Mouse (Mus musculus) kidney, embryonic 14.5 days (tissue): ENCODE results near the gene Anxa10. TPM values are rescaled to one million over a fixed set of nuclear protein-coding genes. Genes with fewer than 3 reads are reported as not detected.

Experiments used
- ATAC-seq: fragments of 200-750 bp; cut with Nextera tagmentation; 2 replicates; pipeline ENCODE4 v1.8.0; 2017; ENCODE audit warnings: moderate number of reproducible peaks, mild to moderate bottlenecking, moderate TSS enrichment, moderate library complexity; ENCODE audit not compliant: low FRiP score, low TSS enrichment
- H3K27ac ChIP-seq: fragments of 300-500 bp; sonication (generic); 2 replicates; pipeline ENCODE4 v1.5.1; 2014; ENCODE audit warnings: low read depth, mild to moderate bottlenecking, low read length, moderate library complexity, mixed read lengths
- H3K27me3 ChIP-seq: fragments of 300-500 bp; sonication (generic); 2 replicates; pipeline ENCODE4 v1.6.1; 2014; ENCODE audit warnings: mild to moderate bottlenecking, low read length; ENCODE audit not compliant: control insufficient read depth, insufficient read depth
- H3K36me3 ChIP-seq: fragments of 300-500 bp; sonication (generic); 2 replicates; pipeline ENCODE4 v1.6.1; 2014; ENCODE audit warnings: low read length, mixed read lengths; ENCODE audit not compliant: control insufficient read depth, insufficient read depth
- H3K4me1 ChIP-seq: fragments of 300-500 bp; sonication (generic); 2 replicates; pipeline ENCODE4 v1.6.1; 2014; ENCODE audit warnings: low read length, mixed read lengths; ENCODE audit not compliant: control insufficient read depth, insufficient read depth
- H3K4me2 ChIP-seq: fragments of 300-500 bp; sonication (generic); replicated peaks from 2 replicates; pipeline ENCODE4 v1.6.1; 2014; ENCODE audit warnings: low read depth, mild to moderate bottlenecking, low read length
- H3K4me3 ChIP-seq: fragments of 300-500 bp; sonication (generic); 2 replicates; pipeline ENCODE4 v1.5.1; 2014; ENCODE audit warnings: mild to moderate bottlenecking, low read length
- H3K9ac ChIP-seq: fragments of 300-500 bp; sonication (generic); 2 replicates; pipeline ENCODE4 v1.6.1; 2014; ENCODE audit warnings: low read depth, mild to moderate bottlenecking, low read length, moderate library complexity
- H3K9me3 ChIP-seq: fragments of 300-500 bp; sonication (generic); 2 replicates; pipeline ENCODE4 v1.6.1; 2016; ENCODE audit warnings: low read length; ENCODE audit not compliant: control insufficient read depth
- WGBS: fragments of 180-500 bp; shearing (Covaris S2); extraction: QIAGEN DNeasy Blood & Tissue Kit; methylation state at CpG from one replicate; pipeline ENCODE4 v1.1.7; 2014; 5-methylcytosine and 5-hydroxymethylcytosine counted together
- polyA plus RNA-seq: library from polyadenylated mRNA; unstranded; fragments of >200 nt; fragmentation: Nextera tagmentation; extraction: Ambion mirVana; gene quantifications from 2 replicates; pipeline ENCODE4 v1.2.1, GENCODE M21; 2014

Anxa10 gene
- 0.41 TPM in 1 of 2 replicates, not detected in the other for polyA plus RNA-seq

DNA sequence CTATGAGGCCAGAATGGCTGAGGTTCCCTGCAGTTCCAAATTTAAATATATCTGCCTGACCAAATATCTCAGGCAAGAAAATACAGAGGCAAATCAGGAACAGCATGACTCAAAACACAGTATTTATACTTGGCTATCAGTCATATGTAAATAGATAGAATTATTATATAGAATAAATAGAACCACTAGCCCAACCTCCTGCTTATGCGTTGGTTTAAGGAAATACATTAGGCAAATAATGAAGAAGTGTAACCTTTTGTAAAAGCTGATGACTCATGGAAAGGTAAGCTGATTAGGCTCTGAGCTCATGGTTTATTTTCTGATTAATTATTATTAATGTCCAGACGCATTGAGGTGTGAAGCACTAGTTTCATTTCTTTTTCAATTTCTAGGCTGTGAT is at the start of gene Anxa10:
Gene Anxa10, minus strand, starts transcription at position 53 of the 400 bp plus-strand sequence.
- Histone ChIP-seq H3K9ac (no peak within 1 kb of the TSS), H3K36me3 (no peaks in the 10 kb centered on the region), H3K27me3 (no peaks in the 10 kb centered on the region), H3K4me2 (no peak within 1 kb of the TSS), H3K27ac (no peak within 1 kb of the TSS), H3K9me3 (no peaks in the 10 kb centered on the region), H3K4me3 (no peak within 1 kb of the TSS), H3K4me1 (no peaks in the 10 kb centered on the region)
- WGBS: 90% methylated on average over 2 of the region's 2 CpGs
- no peak for ATAC-seq

DNA sequence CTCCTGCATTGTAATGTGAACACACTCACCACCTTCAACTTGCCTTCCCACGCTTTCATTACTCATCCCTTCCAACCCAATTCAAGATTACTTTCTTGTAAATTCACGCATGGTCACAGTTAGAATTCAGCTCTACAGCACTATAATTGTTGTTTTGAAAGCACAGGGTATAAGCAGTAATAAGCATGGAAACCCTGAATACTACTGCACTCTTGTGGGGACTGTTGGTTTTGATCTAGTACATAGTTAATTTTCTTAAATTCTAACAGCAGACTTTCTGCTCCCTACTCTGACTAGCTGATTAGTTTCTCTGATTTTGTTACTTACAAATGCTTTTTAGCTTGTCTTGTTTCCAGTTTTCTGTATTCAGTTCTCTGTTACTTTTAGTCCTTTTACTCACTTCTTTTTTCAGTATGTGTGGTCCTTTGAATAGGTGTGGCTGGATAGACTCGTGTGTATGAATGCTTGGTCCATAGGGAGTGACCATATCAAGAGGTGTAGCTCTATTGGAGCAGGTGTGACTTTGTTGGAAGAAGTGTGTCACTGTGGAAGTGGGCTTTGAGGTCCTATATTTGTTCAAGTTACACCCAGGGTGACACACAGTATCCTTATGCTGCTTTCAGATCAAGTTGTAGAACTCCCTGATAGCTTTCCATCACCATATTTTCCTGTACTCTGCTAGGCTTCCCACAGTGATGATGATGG is 9.9 kb upstream of the Anxa10 start:
- no peaks in the 10 kb centered on the region for H3K4me1 ChIP-seq
- H3K27ac ChIP-seq: no peak overlapping the region
- H3K9me3 ChIP-seq: no peaks in the 10 kb centered on the region
- no peak overlapping the region for H3K4me3 ChIP-seq
- no peak overlapping the region for H3K4me2 ChIP-seq
- H3K27me3 ChIP-seq: no peaks in the 10 kb centered on the region
- WGBS: 85% methylated on average over 3 of the region's 3 CpGs
- no peaks in the 10 kb centered on the region for H3K36me3 ChIP-seq
- no peak for ATAC-seq
- no peak overlapping the region for H3K9ac ChIP-seq

DNA sequence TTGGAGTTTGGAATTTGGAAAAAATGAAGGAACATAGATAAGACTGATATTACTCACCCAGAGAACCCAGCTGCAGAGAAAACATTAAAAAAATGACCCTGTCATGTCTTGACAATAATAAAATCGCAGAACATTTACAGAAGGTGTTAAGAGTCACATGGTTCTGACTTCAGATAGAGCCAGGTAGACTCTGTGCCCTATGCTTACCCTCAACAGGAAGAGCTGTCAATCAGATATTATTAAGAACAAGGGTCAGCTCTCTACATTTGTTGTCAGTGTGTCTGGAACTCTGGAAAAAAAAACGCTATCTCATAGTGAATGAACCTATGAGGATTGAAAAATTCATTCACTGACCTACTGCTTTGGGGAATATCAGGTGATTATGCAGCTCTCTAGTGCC is 25.7 kb downstream of the Anxa10 start:
- no peak for ATAC-seq
- Histone ChIP-seq H3K9ac (no peak overlapping the region), H3K9me3 (no peaks in the 10 kb centered on the region), H3K27me3 (no peaks in the 10 kb centered on the region), H3K4me2 (no peak overlapping the region), H3K4me1 (no peaks in the 10 kb centered on the region), H3K4me3 (no peak overlapping the region), H3K36me3 (no peaks in the 10 kb centered on the region), H3K27ac (no peak overlapping the region)
- 92% methylated on average over 2 of the region's 2 CpGs for WGBS

DNA sequence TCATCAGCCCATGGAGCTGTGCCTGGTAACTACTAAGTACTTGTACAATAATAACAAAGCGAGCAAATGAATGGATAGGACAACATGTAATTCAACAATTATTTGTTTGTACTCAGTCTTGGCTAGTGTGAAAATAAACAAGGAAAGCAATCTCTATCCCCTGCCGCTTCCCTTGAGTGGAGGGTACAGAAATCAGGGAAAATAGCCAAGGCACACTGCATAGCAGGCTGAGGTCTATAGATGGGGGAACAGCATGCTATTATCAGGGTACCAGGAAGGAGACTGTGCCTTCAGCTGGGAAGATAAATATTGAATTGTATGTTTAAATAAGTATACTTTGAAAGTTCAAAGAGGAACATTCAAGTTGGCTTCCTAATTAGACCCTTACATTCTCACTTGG is 41.1 kb downstream of the Anxa10 start:
- Histone ChIP-seq H3K9me3 (no peaks in the 10 kb centered on the region), H3K4me2 (no peak overlapping the region), H3K27ac (no peak overlapping the region), H3K9ac (no peak overlapping the region), H3K36me3 (no peaks in the 10 kb centered on the region), H3K4me3 (no peak overlapping the region), H3K4me1 (no peaks in the 10 kb centered on the region), H3K27me3 (no peaks in the 10 kb centered on the region)
- ATAC-seq: no peak
- WGBS: 89% methylated on average over 2 of the region's 2 CpGs

DNA sequence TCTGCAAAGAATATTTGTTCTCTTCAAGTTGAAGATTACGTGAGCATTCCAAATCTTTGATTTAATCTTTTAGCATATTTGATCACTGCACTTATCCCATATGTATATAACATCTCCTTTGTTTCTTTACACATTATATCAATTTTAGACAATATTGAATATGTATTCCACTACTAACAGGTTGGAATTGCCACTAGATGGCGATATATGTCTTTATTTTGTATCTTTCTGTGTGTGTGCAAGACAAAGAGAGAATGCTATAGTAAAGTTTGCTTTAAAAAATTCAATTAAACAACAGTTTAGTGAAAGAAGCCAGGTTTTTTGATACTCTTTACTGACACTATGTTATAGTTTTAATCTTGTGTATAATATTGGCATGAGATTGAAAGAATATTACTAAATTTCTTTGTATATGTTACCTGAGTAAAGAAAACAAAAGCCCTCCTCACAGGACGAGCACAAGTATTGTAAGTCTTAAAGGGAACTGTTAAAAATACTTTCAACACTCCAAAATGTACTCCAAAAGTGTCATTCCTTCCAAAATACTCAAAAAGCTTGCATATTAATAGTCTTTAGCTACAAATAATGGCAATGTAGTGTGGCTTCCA is 42.7 kb downstream of the Anxa10 start:
- ATAC-seq: no peak
- Histone ChIP-seq H3K9ac (no peak overlapping the region), H3K27ac (no peak overlapping the region), H3K4me3 (no peak overlapping the region), H3K36me3 (no peaks in the 10 kb centered on the region), H3K4me1 (no peaks in the 10 kb centered on the region), H3K4me2 (no peak overlapping the region), H3K9me3 (no peaks in the 10 kb centered on the region), H3K27me3 (no peaks in the 10 kb centered on the region)
- 51% methylated on average over 3 of the region's 3 CpGs for WGBS

DNA sequence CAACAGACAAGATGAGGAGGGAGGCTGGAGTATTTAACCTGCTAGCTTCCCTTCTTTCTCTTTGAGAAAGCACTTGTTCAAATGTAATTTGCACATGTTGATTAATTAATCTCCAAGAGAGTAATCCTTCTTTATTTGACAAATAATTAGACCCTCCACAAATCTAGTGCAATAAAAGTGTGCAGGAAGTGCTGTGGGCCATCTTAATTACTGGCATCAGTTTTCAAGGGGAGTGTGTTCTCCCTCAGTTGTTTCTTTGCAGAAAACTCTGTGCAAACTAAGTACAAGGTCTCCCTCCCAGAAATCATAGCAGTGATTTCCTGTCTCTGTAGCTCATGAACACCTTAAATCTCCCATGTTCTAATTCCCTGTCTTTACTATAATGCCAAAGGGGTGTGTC is 54.6 kb downstream of the Anxa10 start:
- H3K27ac ChIP-seq: no peak overlapping the region
- no peaks in the 10 kb centered on the region for H3K36me3 ChIP-seq
- no peak overlapping the region for H3K4me3 ChIP-seq
- H3K4me1 ChIP-seq: no peaks in the 10 kb centered on the region
- ATAC-seq: peak; percentile 82; the same call in 1 of the 2 replicates
- no peaks in the 10 kb centered on the region for H3K27me3 ChIP-seq
- H3K9me3 ChIP-seq: no peaks in the 10 kb centered on the region
- no peak overlapping the region for H3K9ac ChIP-seq
- H3K4me2 ChIP-seq: no peak overlapping the region

DNA sequence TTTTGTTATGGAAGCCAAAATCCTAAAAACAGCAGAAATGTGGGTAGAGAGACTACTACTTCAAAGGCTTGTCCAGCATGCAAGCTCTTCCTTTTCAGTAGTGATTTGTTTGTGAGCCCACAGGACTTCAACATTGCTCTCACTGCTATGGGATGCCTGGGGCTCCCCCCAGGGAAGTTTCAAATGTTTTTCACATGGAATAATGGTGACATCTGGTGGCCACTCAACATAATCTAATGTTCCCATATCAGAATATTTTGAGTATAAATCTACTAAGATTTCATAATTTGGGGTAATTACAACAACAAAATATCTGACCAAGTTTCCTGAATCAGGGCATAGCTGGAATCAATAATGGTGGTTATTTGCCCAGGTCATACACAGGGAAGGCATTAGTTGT is 62.6 kb downstream of the Anxa10 start:
- Histone ChIP-seq H3K36me3 (no peaks in the 10 kb centered on the region), H3K9ac (no peak overlapping the region), H3K27ac (no peak overlapping the region), H3K4me1 (no peaks in the 10 kb centered on the region), H3K4me3 (no peak overlapping the region), H3K27me3 (no peaks in the 10 kb centered on the region), H3K9me3 (no peaks in the 10 kb centered on the region), H3K4me2 (no peak overlapping the region)
- no peak for ATAC-seq

DNA sequence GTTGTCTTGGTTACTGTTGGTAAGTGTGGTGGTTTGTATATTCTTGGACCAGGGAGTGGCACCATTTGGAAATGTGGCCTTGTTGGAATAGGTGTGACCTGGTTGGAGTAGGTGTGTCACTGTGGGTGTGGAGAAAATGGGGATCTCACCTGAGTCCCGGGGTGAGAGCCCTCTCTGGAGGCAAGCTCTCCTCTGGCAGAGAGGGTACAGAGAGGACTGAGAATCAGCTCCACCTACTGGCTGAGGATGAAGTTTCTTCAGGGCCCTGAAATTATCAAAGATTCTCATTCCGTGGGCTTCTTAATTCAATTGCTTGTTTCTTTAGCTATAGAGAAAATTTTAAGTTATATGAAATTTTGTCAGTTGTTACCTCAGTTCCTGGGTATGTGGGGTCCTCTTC is 76.1 kb downstream of the Anxa10 start:
- WGBS: 51% methylated on average over 2 of the region's 2 CpGs
- no peak overlapping the region for H3K27ac ChIP-seq
- no peaks in the 10 kb centered on the region for H3K27me3 ChIP-seq
- H3K4me1 ChIP-seq: no peaks in the 10 kb centered on the region
- no peaks in the 10 kb centered on the region for H3K36me3 ChIP-seq
- no peak overlapping the region for H3K4me3 ChIP-seq
- no peak for ATAC-seq
- no peaks in the 10 kb centered on the region for H3K9me3 ChIP-seq
- H3K9ac ChIP-seq: no peak overlapping the region
- H3K4me2 ChIP-seq: no peak overlapping the region

DNA sequence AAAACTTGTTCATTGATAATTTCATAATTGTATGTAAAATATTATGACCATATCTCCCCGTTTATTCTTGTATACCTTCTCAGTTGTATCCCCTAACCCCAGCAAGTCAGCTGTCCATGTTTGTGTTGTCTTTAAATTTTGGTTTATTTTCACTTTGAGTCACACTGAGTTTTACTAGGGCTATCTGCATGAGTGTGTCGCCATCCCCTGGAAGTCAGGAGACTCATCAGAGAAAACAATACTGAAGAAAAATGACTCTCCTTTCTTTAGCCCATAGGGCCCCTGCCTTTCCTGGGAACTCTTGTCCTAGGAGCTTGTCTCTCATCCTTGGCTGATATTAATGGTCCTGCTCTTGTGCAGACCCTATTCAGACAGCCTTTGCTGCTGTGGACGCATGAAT is 88.6 kb downstream of the Anxa10 start:
- no peak overlapping the region for H3K9ac ChIP-seq
- no peak for ATAC-seq
- no peaks in the 10 kb centered on the region for H3K4me1 ChIP-seq
- H3K9me3 ChIP-seq: no peaks in the 10 kb centered on the region
- no peak overlapping the region for H3K27ac ChIP-seq
- no peak overlapping the region for H3K4me3 ChIP-seq
- H3K4me2 ChIP-seq: no peak overlapping the region
- 66% methylated on average over 3 of the region's 3 CpGs for WGBS
- no peaks in the 10 kb centered on the region for H3K27me3 ChIP-seq
- H3K36me3 ChIP-seq: no peaks in the 10 kb centered on the region
